Mouse (Mus musculus): Measurements from ENCODE around the gene Tecpr1. TPM values are rescaled to one million over a fixed set of nuclear protein-coding genes. Genes with fewer than 3 reads are reported as not detected.

The Tecpr1 gene
- total and polyA plus RNA-seq, 3 experiments = 6.9 to 20.1 (median 10.8) TPM

GRCm38 (mm10) chr5:144258131-144258611 is 34.8 kb upstream of the Tecpr1 start:
- Histone ChIP-seq H3K4me1 (ENCODE audit: insufficient read depth, low read depth, low read length) (peaks cover 61% of the 10 kb centered on the region), H3K36me3 (replicated peaks) (peaks cover 66% of the 10 kb centered on the region), H3K9me3 (replicated peaks) (no peaks in the 10 kb centered on the region), H3K27me3 (ENCODE audit: insufficient read depth, low read length) (no peaks in the 10 kb centered on the region), H3K4me3 (ENCODE audit: low read depth, low read length) (no peak overlapping the region; the same call in 1 of the 2 replicates)
- DNase-seq (ENCODE audit: low spot score) (no peak), ATAC-seq (ENCODE audit: extremely low read depth, insufficient number of reproducible peaks, low FRiP score, poor library complexity, severe bottlenecking) (no peak)
- TF ChIP-seq GATA2 (IDR thresholded peaks at IDR 0.05; ENCODE audit: borderline replicate concordance, low read depth, low read length) (no peak), POLR2AphosphoS5 (IDR thresholded peaks at IDR 0.05; ENCODE audit: insufficient replicate concordance, low read depth, low read length) (no peak), CTCF (IDR thresholded peaks at IDR 0.05; ENCODE audit: low read depth, low read length) (no peak), GATA1 (IDR thresholded peaks at IDR 0.05; ENCODE audit: borderline replicate concordance, low read length) (no peak), TAL1 (conservative IDR thresholded peaks at IDR 0.05; ENCODE audit: low read depth, low read length) (no peak)

DNA sequence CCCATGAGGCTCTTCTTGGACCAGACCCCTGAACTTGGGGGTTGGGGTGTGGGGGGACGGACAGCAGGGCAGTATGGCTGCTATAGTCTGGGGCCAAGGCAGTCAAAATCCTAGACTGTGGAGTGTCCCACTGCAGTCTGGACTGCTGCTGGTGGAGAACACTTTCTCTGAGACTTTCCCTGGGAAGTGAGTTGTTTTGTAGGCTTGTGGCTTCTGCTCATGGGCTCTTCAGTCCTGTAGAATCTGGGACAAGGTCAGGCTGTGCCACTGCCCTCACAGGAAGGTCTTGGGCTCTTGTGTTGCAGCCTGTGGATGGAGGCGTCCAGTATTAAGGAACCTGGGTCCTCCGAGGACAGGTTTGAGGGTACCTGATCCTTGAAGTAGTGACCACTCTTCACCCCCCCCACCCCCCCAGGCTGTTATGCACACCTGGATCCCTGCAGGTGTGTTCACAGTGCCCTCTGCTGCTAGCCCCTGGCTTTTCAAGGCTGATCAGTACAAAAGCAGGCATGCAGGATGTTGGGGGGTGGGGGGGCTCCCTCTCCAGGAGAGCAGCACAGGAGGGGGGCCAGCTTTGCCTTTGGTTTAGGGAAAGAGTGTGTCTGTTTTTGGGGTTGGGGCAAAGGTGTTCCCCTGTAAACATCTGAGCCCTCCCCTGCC is 34.2 kb upstream of the Tecpr1 start:
- Histone ChIP-seq H3K36me3 (replicated peaks) (peaks cover 63% of the 10 kb centered on the region), H3K4me1 (ENCODE audit: insufficient read depth, low read depth, low read length) (peaks cover 61% of the 10 kb centered on the region), H3K4me3 (ENCODE audit: low read depth, low read length) (no peak overlapping the region; the same call in 1 of the 2 replicates), H3K27me3 (ENCODE audit: insufficient read depth, low read length) (no peaks in the 10 kb centered on the region), H3K9me3 (replicated peaks) (no peaks in the 10 kb centered on the region)
- TF ChIP-seq CTCF (IDR thresholded peaks at IDR 0.05; ENCODE audit: low read depth, low read length) = no peak
- TF ChIP-seq GATA2 (IDR thresholded peaks at IDR 0.05; ENCODE audit: borderline replicate concordance, low read depth, low read length) = no peak
- TF ChIP-seq GATA1 (IDR thresholded peaks at IDR 0.05; ENCODE audit: borderline replicate concordance, low read length) = no peak
- no peak for TF ChIP-seq TAL1 (conservative IDR thresholded peaks at IDR 0.05; ENCODE audit: low read depth, low read length)
- no peak for TF ChIP-seq POLR2AphosphoS5 (IDR thresholded peaks at IDR 0.05; ENCODE audit: insufficient replicate concordance, low read depth, low read length)
- DNase-seq (ENCODE audit: low spot score) (no peak), ATAC-seq (ENCODE audit: extremely low read depth, insufficient number of reproducible peaks, low FRiP score, poor library complexity, severe bottlenecking) (no peak)

DNA sequence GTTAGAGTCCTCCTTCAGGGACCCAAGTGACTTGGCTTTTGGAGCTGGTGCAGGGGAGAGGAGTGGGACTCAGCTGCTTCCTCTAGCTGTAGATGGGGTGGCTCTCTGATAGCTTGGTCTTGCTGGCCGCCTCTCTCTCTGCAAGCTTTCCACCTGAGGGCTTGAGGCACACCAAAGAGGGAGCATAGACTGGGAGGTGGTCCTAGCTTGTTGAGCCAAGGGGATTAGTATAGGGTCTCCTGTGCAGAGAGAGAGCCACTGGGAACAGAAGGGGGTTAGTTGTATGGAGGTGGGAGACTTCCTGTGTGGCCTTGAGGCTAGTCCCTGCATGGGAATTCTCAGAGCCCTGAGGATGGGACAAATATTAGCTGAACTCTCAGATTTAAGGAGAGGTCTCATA is 33.5 kb upstream of the Tecpr1 start:
- ATAC-seq (ENCODE audit: extremely low read depth, insufficient number of reproducible peaks, low FRiP score, poor library complexity, severe bottlenecking) (no peak), DNase-seq (ENCODE audit: low spot score) (no peak)
- Histone ChIP-seq H3K9me3 (replicated peaks) (no peaks in the 10 kb centered on the region), H3K4me1 (ENCODE audit: insufficient read depth, low read depth, low read length) (peaks cover 61% of the 10 kb centered on the region), H3K36me3 (replicated peaks) (peaks cover 59% of the 10 kb centered on the region), H3K27me3 (ENCODE audit: insufficient read depth, low read length) (no peaks in the 10 kb centered on the region), H3K4me3 (ENCODE audit: low read depth, low read length) (peak overlapping the region; percentile 82; the same call in 1 of the 2 replicates)
- no peak for TF ChIP-seq POLR2AphosphoS5 (IDR thresholded peaks at IDR 0.05; ENCODE audit: insufficient replicate concordance, low read depth, low read length)

DNA sequence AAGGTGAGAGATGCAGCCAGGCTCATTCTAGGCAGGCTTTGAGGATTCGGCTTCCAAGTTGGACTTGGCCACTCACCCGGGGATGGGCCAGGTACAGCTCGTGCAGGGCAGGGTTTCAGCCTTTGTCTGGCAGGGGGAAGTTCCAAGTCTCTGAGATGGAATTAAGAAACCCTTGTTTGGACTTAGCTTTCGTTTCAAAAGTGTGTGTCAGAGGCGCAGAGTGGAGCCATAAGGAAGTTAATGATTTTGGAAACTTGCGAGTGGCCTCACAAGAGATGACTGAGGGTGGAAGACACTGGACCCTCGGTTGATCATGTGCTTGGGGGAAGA is 33.1 kb upstream of the Tecpr1 start:
- H3K36me3 ChIP-seq (replicated peaks) = peaks cover 55% of the 10 kb centered on the region
- H3K4me1 ChIP-seq (ENCODE audit: insufficient read depth, low read depth, low read length) = peaks cover 57% of the 10 kb centered on the region
- TF ChIP-seq CTCF (IDR thresholded peaks at IDR 0.05; ENCODE audit: low read depth, low read length) (no peak), TAL1 (conservative IDR thresholded peaks at IDR 0.05; ENCODE audit: low read depth, low read length) (no peak), GATA2 (IDR thresholded peaks at IDR 0.05; ENCODE audit: borderline replicate concordance, low read depth, low read length) (no peak), POLR2AphosphoS5 (IDR thresholded peaks at IDR 0.05; ENCODE audit: insufficient replicate concordance, low read depth, low read length) (no peak), GATA1 (IDR thresholded peaks at IDR 0.05; ENCODE audit: borderline replicate concordance, low read length) (no peak)
- peak overlapping the region; percentile 82 for H3K4me3 ChIP-seq (ENCODE audit: low read depth, low read length)
- no peaks in the 10 kb centered on the region for H3K27me3 ChIP-seq (ENCODE audit: insufficient read depth, low read length)
- no peak for ATAC-seq (ENCODE audit: extremely low read depth, insufficient number of reproducible peaks, low FRiP score, poor library complexity, severe bottlenecking)
- no peaks in the 10 kb centered on the region for H3K9me3 ChIP-seq (replicated peaks)
- no peak for DNase-seq (ENCODE audit: low spot score)

GRCm38 (mm10) chr5:144255632-144256540 is 32.5 kb upstream of the Tecpr1 start:
- H3K36me3 ChIP-seq (replicated peaks) = peaks cover 49% of the 10 kb centered on the region

DNA sequence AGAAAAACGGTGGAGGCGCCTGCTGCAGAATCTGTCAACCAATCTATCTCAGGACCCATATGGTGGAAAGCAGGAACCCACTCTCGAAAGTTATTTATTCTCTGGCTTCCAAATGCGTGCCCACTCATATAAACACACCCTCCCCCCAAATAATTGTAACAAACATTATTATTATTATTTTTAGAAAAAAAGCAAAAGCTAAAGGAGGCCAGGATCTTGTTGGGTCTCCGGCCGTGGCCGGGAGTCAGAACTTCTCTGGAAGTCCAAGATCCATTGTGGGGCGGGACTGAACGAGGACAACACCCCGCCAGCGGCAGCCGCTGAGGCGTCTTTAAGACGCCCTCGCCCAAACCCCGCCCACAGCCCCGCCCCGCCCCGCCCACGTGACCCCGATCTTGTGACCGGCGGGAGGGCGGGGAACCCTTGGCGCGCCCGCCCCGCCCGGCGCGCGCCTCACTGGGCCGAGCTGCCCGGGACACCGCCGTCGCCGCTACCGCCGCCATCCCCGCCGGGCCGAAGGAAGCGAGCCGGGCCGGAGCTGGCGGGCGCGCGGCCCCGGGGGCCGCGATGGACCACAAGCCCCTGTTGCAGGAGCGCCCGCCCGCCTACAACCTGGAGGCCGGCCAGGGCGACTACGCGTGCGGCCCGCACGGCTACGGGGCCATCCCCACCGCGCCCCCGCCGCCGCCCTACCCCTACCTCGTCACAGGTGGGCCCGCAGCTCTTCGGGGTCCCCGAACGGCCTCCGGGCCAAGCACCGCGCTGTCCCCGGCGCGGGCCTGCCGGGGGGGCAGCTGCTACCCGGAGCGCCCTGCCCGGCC is 31.6 kb upstream of the Tecpr1 start:
- Histone ChIP-seq H3K27me3 (ENCODE audit: insufficient read depth, low read length) (no peaks in the 10 kb centered on the region), H3K4me3 (ENCODE audit: low read depth, low read length) (peak overlapping the region; percentile 82), H3K36me3 (replicated peaks) (peaks cover 40% of the 10 kb centered on the region), H3K4me1 (ENCODE audit: insufficient read depth, low read depth, low read length) (peaks cover 46% of the 10 kb centered on the region), H3K9me3 (replicated peaks) (peaks cover 4% of the 10 kb centered on the region)
- TF ChIP-seq GATA1 (IDR thresholded peaks at IDR 0.05; ENCODE audit: borderline replicate concordance, low read length) (no peak), GATA2 (IDR thresholded peaks at IDR 0.05; ENCODE audit: borderline replicate concordance, low read depth, low read length) (no peak), POLR2AphosphoS5 (IDR thresholded peaks at IDR 0.05; ENCODE audit: insufficient replicate concordance, low read depth, low read length) (no peak), TAL1 (conservative IDR thresholded peaks at IDR 0.05; ENCODE audit: low read depth, low read length) (no peak), CTCF (IDR thresholded peaks at IDR 0.05; ENCODE audit: low read depth, low read length) (no peak)
- peak; percentile 96 for DNase-seq (ENCODE audit: low spot score)
- ATAC-seq (ENCODE audit: extremely low read depth, insufficient number of reproducible peaks, low FRiP score, poor library complexity, severe bottlenecking) = peak; percentile 67

More at GRCm38 (mm10) chr5:144255632-144256540, 32.5 kb upstream of the Tecpr1 start:
- DNase-seq (ENCODE audit: low spot score) (peak; percentile 81), ATAC-seq (ENCODE audit: extremely low read depth, insufficient number of reproducible peaks, low FRiP score, poor library complexity, severe bottlenecking) (peak; percentile 43)
- Histone ChIP-seq H3K4me1 (ENCODE audit: insufficient read depth, low read depth, low read length) (peaks cover 52% of the 10 kb centered on the region), H3K4me3 (ENCODE audit: low read depth, low read length) (peak overlapping the region; percentile 82), H3K9me3 (replicated peaks) (no peaks in the 10 kb centered on the region), H3K27me3 (ENCODE audit: insufficient read depth, low read length) (no peaks in the 10 kb centered on the region)
- no peak for TF ChIP-seq CTCF (IDR thresholded peaks at IDR 0.05; ENCODE audit: low read depth, low read length)
